Mouse (Mus musculus): Measurements from ENCODE around the gene Mgp.

GRCm38 (mm10) chr6:136897789-136898188 lies 22.2 kb upstream of the Mgp start:
- TF ChIP-seq POLR2A (IDR thresholded peaks at IDR 0.05; ENCODE audit: borderline replicate concordance, low read depth, low read length) (no peak), CTCF (IDR thresholded peaks at IDR 0.05; ENCODE audit: low read depth, low read length) (no peak)

All from bone marrow macrophage, adult 2 months (primary cell).